Mouse (Mus musculus): Measurements from ENCODE around the gene Efnb1.
"Not testable (repeated sequence)": the region's sequence is repeated elsewhere in the genome, so short reads cannot be mapped to it uniquely, and the experiment has no call there.

The Efnb1 gene

GRCm38 (mm10) chrX:99135523-99136258 is at the start of gene Efnb1:
TSS of gene Efnb1 (plus strand) at chrX:99136130.
- DNase-seq (ENCODE audit: low spot score in 2 of 2), result peak; percentile 82 to 86

GRCm38 (mm10) chrX:99092704-99093103 is 43.2 kb upstream of the Efnb1 start:
- DNase-seq (ENCODE audit: low spot score in 2 of 2), result no peak

GRCm38 (mm10) chrX:99111088-99111724 is 24.7 kb upstream of the Efnb1 start:
- not testable (repeated sequence) for DNase-seq (ENCODE audit: low spot score in 2 of 2)

DNA sequence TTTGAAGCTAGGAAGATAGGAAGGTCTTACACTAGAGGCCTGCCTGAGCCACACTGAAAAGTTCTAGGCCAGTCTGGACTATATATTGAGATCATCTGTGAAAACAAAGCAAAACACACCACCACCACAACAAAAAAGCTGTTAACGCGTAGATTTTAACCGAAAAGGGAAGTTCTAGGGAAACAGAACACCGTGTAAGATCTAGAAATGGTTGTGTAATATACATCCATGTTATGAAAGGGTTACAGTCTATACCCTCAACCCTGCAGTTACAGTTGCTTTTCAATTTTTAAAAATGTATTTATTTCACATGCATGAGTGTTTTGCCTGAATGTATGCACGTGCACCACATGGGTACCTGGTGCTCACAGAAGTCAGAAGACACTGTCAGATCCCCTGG is 16.4 kb upstream of the Efnb1 start:
- no peak for DNase-seq (ENCODE audit: low spot score in 2 of 2)

DNA sequence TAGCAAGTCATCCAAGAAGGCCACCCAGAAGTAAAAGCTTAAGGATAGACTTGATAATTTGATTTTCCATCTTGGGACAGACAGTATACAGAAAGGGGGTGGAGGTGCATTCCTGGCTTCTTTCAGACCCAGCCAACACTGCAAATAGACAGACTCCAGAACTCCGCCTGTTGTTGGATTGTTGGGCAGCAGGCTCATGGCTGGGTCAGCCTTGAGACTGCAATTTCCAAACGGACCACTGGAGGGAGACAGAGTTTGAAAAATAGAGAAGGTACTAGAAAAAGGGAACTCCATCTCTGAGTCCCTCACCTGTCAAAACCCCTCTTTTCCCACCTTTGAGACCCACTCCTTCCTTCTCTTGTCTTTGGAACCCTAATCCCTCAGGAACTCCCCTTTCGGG is 5.9 kb upstream of the Efnb1 start:
- peak; percentile 29 to 57 for DNase-seq (ENCODE audit: low spot score in 2 of 2)

GRCm38 (mm10) chrX:99132573-99132972 is 3.4 kb upstream of the Efnb1 start:
- DNase-seq (ENCODE audit: low spot score in 2 of 2), result no peak

DNA sequence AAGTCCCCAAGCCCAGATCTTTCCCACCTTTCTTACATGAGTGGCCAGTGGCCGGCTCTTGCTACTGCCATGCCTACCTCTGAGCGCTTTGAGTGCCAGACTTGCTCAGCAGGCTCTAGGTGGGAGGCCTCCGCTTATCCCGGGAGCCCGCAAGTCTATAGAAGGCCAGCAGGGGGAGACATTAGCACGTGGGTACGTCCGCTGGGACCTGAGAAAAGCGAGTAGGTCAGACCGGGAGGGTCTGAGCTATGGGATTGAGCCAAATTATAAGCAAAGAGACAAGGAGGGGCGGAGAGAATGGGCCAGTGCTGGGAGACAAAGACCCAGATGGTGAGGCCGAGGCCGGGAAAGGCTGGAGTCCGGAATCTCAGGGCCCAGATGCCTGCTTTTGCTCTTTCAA is 1.0 kb upstream of the Efnb1 start:
- peak; percentile 71 to 73 for DNase-seq (ENCODE audit: low spot score in 2 of 2)

GRCm38 (mm10) chrX:99136431-99136966 is 569 bp downstream of the Efnb1 start:
- DNase-seq (ENCODE audit: low spot score in 2 of 2), result peak in 1 of 2 experiments; percentile 9

DNA sequence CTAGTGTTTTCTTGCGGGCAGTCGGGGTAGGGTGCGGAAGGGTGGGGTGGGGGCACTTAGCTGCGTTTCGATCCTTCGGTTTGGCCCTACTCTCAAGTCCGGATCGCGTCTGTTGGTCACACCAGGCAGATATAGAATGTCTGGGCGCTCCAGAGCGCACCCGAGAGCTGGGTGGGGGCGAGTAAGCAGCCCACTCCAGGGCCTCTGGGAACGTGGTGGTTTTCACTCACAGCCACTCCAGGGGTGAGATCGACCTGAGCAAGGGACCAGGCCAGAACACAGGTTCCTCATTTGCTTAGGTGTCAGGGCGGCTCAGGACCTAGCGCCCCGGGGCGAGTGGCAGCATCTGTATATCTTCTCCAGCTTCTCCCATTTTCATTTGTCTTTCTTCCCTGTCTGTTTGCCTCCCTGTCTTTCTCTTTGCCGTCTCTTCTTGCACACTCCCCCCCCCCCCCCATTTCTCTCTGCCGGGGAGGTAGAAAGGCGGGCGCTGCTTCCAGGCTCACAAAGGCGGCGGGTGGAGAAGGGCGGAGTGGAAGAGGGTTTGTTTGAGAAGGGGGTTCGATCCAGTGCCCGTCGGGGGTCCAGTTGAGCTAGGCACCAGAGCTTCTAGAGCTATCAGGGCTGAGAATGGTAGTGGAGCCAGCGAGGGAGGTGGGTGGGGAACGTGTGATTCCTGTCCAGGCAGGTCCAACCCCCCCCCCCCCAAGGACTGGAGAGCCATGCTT is 1.4 kb downstream of the Efnb1 start:
- DNase-seq (ENCODE audit: low spot score in 2 of 2), result no peak

GRCm38 (mm10) chrX:99137928-99138740 is 2.2 kb downstream of the Efnb1 start:
- no peak for DNase-seq (ENCODE audit: low spot score in 2 of 2)

DNA sequence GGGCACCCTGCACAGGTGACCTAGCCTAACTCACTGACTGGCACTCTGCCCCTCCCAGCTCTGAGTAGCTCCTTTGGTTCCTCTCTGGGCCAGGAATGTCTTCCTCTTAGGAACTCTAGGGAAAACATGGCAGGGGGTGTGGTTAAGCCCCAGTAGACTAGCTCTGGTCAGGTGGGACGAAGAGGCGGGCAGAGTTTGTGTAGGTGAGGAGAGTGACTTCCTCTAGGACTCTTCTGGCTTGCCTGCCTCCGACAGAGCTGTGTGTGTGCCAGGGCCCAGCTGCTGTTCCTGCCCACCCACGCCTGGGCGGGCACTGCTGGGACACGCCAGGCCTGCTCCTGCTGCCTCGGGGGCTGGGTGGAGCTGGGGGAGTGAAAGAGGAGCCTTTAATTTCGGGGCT is 5.1 kb downstream of the Efnb1 start:
- DNase-seq (ENCODE audit: low spot score in 2 of 2), result no peak

GRCm38 (mm10) chrX:99141900-99142299 is 6.0 kb downstream of the Efnb1 start:
- DNase-seq (ENCODE audit: low spot score in 2 of 2), result no peak

- no peak for DNase-seq (ENCODE audit: low spot score in 2 of 2)
These were observed 9.6 kb downstream of the Efnb1 start for GRCm38 (mm10) chrX:99145561-99145960.

- DNase-seq (ENCODE audit: low spot score in 2 of 2), result no peak
These were observed 12.4 kb downstream of the Efnb1 start for GRCm38 (mm10) chrX:99148061-99148905.

- DNase-seq (ENCODE audit: low spot score in 2 of 2), result no peak
These were observed 13.1 kb downstream of the Efnb1 start for GRCm38 (mm10) chrX:99149047-99149446.

DNA sequence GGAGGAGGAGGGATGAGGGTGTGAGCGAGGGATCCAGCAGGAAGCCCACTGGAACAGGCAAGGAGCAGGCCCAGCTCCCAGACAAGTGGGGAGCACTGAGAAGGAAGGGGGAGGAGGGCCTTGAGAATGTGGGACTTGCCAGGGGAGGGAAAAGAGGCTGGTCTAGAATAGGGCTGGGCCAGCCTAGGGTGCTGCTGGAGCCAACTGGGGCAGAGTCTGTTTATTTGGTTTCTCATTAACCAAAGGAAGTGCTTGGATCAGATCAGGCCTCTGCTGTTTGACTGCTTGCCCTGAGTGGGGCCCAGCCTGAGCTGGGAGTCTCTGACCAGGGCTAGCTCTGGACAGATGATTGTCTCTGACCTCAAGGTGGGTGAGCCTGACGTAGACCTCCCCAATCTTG is 14.0 kb downstream of the Efnb1 start:
- no peak for DNase-seq (ENCODE audit: low spot score in 2 of 2)

DNA sequence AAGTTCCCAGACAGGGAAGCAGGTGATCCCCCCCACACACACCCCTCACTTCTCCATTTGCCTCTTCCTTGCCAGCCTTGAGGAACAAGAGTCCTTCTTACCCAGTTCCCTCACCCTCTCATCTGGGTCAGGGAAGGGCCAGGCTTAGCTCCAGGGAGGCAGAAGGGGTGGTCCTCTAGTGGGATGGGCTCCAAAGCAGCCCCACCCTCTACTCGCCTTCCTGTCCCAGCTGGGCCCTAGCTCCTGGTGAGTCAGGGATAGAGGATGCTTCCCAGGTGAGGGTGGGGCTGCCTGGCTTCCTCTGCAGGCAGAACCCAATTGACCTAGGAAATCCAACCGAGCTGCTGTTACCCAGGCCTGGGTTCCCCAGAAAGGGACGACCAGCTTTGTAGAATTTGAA is 14.8 kb downstream of the Efnb1 start:
- DNase-seq (ENCODE audit: low spot score in 2 of 2), result no peak

GRCm38 (mm10) chrX:99151434-99151833 is 15.5 kb downstream of the Efnb1 start:
- DNase-seq (ENCODE audit: low spot score in 2 of 2), result no peak

DNA sequence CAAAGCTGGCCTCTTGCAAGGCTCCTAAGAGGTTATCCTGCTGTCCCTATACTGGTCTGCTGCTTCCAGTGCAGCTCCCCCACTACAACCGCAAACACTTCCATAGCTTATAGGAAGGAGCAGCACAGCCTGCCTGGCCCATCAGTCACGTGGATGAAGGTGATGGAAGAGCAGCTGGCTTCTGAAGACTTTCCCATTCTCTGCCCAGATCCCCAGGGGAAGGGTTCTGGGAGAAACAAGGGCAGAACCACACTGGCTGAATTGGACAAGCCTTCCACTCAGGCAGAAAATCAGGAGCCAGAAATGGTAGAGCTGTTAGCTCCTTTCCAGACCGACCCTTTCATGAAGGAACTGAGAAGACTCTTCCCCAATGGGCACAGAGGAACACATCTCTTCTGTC is 16.2 kb downstream of the Efnb1 start:
- DNase-seq (ENCODE audit: low spot score in 2 of 2), result no peak

DNA sequence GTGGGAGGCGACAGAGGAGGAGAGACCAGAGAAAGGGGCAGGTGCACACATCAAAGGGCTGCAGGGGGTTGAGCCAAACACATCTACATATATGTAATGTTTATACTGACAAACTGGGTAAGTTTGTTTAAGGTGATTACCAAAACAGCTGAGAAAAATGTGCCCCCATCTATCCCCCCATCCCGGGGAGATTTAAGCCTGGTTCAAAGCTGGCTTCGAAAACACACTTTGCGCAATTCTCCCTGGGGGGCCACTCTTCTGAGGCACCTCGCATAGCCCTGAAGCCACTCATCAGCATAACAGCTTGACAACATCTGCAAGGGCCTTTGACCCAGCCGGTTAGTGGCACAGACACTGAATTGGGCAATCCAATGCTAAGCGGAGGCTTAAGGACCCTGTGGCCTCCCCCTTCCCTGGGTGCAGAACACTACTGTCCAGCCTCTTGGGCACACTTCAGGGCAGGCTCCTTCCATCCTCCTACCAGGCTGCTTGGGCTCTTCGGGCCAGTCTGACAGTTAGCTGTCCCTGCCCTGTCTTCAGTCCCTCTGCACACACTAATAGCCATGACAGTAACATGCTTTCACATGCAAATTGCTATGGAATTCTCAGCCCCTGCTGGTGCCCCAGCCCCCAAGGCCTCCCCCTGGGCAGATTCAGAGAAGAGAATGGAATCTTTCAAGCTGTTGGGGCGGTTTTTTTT is 16.8 kb downstream of the Efnb1 start:
- no peak for DNase-seq (ENCODE audit: low spot score in 2 of 2)
